Mouse (Mus musculus): ENCODE results near the gene Tubg2. TPM values are rescaled to one million over a fixed set of nuclear protein-coding genes. Genes with fewer than 3 reads are reported as not detected.
A peak's percentile ranks its signal among the peaks of the same experiment; 100 is the strongest.
"Not testable (repeated sequence)": the region's sequence is repeated elsewhere in the genome, so short reads cannot be mapped to it uniquely, and the experiment has no call there.

Tubg2 gene
- polyA plus RNA-seq, 1 experiment from 2014 or later = 0.37 TPM

GRCm38 (mm10) chr11:101160981-101161505, 5.3 kb downstream of the Tubg2 start:
- 69% methylated on average over 8 of the region's 8 CpGs for WGBS (ENCODE audit: insufficient replicate concordance)
- ATAC-seq (ENCODE audit: low read depth); H3K9me3 ChIP-seq (replicated peaks); DNase-seq; H3K36me3 ChIP-seq; H3K4me2 ChIP-seq; H3K4me3 ChIP-seq (replicated peaks); H3K27ac ChIP-seq; H3K9ac ChIP-seq: not testable (repeated sequence)
- Histone ChIP-seq H3K4me1 (replicated peaks) (peaks cover 27% of the 10 kb centered on the region), H3K27me3 (peaks cover 91% of the 10 kb centered on the region)

DNA sequence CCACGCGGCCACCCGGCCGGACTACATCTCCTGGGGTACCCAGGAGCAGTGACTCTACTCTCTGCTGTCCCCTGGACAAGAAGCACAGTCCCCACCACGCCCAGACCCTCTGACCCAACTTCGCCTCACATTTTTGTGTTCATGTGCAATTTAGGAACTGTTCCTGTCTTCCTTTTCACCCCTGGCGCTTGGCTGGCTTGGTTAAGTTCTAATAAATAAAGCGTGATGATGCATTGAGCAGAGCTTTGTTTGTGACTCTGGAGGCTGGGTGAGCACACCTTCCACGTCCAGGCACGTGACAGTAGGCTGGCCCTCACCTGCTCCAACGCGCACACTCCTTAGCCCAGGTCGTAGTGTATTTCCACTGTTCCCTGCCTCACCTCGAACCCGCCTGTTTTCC, 5.8 kb downstream of the Tubg2 start:
- Histone ChIP-seq H3K27me3 (peaks cover 91% of the 10 kb centered on the region), H3K9me3 (replicated peaks) (no peaks in the 10 kb centered on the region), H3K4me1 (replicated peaks) (peaks cover 24% of the 10 kb centered on the region), H3K4me3 (replicated peaks) (no peak overlapping the region), H3K4me2 (no peak overlapping the region), H3K9ac (no peak overlapping the region), H3K27ac (no peak overlapping the region), H3K36me3 (peaks cover 3% of the 10 kb centered on the region; the same call in 1 of the 2 replicates)
- DNase-seq (no peak), ATAC-seq (ENCODE audit: low read depth) (no peak)
- 73% methylated on average over 15 of the region's 15 CpGs for WGBS (ENCODE audit: insufficient replicate concordance)

DNA sequence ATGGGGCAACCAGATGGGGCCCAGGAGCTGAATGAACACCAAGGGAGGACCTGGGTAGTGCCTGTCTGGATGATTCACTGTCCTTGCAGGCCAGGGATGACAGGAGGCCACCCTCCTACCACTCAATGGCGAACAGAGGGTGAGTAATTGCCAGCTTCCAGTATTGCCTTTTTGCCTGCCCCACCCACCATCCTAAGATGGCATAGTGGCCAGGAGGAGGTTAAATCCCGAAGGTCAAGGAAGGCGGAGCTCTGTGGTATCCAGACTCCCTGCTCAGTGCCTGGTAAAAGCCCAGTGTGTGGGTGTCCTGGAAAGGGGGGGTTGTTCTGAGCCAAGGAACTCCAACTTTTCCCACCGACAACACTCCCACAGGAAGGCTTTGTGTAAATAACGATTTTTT, 6.6 kb downstream of the Tubg2 start:
- Histone ChIP-seq H3K9ac (no peak overlapping the region), H3K27me3 (peaks cover 93% of the 10 kb centered on the region), H3K36me3 (peaks cover 7% of the 10 kb centered on the region; the same call in 1 of the 2 replicates), H3K27ac (no peak overlapping the region), H3K4me3 (replicated peaks) (no peak overlapping the region), H3K4me1 (replicated peaks) (peaks cover 24% of the 10 kb centered on the region), H3K4me2 (no peak overlapping the region), H3K9me3 (replicated peaks) (no peaks in the 10 kb centered on the region)
- no peak for DNase-seq
- ATAC-seq (ENCODE audit: low read depth) = no peak
- WGBS (ENCODE audit: insufficient replicate concordance) = 47% methylated on average over 5 of the region's 5 CpGs

DNA sequence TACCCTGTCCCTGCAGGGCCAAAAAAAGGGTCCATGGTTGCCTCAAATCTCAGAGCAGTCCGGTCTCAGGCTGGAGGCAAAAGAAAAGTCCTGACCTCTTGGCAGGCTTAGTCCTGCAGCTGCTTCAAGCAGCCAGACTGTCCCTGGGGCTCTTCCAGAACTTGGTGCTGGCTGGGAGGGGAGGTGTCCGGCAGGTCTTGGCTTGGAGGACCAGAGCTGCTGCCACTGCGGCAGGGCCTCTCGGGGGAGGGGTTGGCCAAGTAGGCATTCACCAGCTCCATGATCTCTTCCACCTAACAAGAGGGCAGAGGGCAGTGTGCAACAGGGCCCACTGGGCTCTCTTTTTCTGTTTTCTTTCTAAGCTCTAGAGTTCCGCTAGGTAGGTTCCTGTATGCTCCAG, 7.1 kb downstream of the Tubg2 start:
- peaks cover 28% of the 10 kb centered on the region for H3K4me1 ChIP-seq (replicated peaks)
- H3K9me3 ChIP-seq (replicated peaks) = no peaks in the 10 kb centered on the region
- H3K27me3 ChIP-seq = peaks cover 93% of the 10 kb centered on the region
- WGBS (ENCODE audit: insufficient replicate concordance) = 67% methylated on average over 5 of the region's 5 CpGs
- no peak overlapping the region for H3K9ac ChIP-seq
- no peak overlapping the region for H3K27ac ChIP-seq
- ATAC-seq (ENCODE audit: low read depth) (no peak), DNase-seq (no peak)
- peaks cover 12% of the 10 kb centered on the region; the same call in 1 of the 2 replicates for H3K36me3 ChIP-seq
- no peak overlapping the region for H3K4me2 ChIP-seq
- no peak overlapping the region for H3K4me3 ChIP-seq (replicated peaks)

GRCm38 (mm10) chr11:101163476-101164350, 8.0 kb downstream of the Tubg2 start:
- no peaks in the 10 kb centered on the region for H3K9me3 ChIP-seq (replicated peaks)
- H3K27me3 ChIP-seq = peaks cover 94% of the 10 kb centered on the region
- H3K4me1 ChIP-seq (replicated peaks) = peaks cover 36% of the 10 kb centered on the region
- DNase-seq (no peak), ATAC-seq (ENCODE audit: low read depth) (no peak)
- 28% methylated on average over 49 of the region's 49 CpGs for WGBS (ENCODE audit: insufficient replicate concordance)
- H3K4me2 ChIP-seq = peak overlapping the region; percentile 49
- H3K36me3 ChIP-seq = peaks cover 13% of the 10 kb centered on the region; the same call in 1 of the 2 replicates
- H3K9ac ChIP-seq = no peak overlapping the region
- no peak overlapping the region for H3K27ac ChIP-seq
- H3K4me3 ChIP-seq (replicated peaks) = peak overlapping the region; percentile 32

DNA sequence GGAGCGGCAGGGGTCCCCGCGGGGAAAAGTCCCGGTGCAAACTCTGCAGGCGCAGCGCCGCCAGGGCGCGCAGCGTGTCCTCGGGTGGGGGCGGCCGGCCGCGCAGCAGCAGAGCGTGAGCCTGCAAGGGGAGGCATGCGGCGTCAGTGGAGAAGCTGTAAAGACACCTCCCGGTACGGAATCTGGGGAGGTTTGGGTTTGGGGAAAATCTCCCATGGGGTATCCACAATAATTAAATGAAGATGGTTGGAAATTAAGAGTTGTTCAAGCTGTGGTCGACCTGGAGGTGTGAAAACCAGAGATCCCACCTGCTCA, 8.6 kb downstream of the Tubg2 start:
- Histone ChIP-seq H3K4me3 (replicated peaks) (peak overlapping the region; percentile 32), H3K4me2 (peak overlapping the region; percentile 49), H3K36me3 (peaks cover 13% of the 10 kb centered on the region; the same call in 1 of the 2 replicates), H3K9me3 (replicated peaks) (no peaks in the 10 kb centered on the region), H3K4me1 (replicated peaks) (peaks cover 41% of the 10 kb centered on the region), H3K27me3 (peaks cover 94% of the 10 kb centered on the region), H3K27ac (no peak overlapping the region), H3K9ac (no peak overlapping the region)
- ATAC-seq (ENCODE audit: low read depth) = no peak
- 25% methylated on average over 21 of the region's 21 CpGs for WGBS (ENCODE audit: insufficient replicate concordance)
- no peak for DNase-seq

DNA sequence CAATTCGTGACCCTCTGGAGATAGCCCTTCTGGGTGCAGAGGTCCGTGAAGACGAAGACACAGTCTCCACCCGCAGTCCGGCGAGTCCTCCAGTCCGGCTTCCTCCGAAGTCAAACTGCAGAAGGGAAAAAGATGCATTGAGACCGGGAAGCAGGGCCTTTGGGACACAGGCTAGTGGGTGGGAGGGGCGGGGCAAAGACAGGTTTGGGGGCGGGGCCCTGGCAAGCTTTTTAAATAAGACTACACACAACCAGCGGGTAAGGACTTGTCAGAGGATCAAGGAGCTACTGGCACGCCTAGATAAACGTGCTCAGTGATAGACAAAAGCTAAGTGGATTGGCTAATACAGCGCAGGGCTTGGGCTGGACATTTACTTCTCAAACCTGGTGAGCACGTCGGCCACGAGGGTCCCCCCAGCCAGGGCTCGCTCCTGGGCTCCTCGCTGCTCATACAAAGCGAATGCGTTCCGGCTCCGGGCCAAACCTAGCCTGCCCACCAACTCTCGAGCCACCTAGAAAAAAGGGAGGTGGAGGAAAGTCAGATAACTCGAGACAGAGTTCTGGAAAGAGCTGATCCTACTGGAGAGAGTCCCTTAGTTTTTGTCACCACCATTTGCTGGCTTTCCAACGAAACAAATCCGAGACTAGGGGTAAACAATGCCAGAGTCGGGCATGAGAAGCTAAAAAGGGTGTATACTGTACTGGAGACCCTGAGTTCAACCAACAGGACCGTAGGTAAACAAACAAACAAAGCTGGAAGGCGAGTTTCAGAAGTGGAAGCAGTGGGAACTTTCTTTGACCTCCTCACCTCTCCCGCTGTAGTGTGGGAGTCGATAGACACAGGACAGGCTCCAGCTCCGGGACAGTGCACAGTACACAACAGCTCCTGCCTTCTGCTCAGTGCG, 9.2 kb downstream of the Tubg2 start:
- Histone ChIP-seq H3K36me3 (peaks cover 13% of the 10 kb centered on the region; the same call in 1 of the 2 replicates), H3K4me3 (replicated peaks) (peak overlapping the region; percentile 32), H3K27ac (no peak overlapping the region), H3K27me3 (peaks cover 96% of the 10 kb centered on the region), H3K9ac (no peak overlapping the region), H3K9me3 (replicated peaks) (no peaks in the 10 kb centered on the region), H3K4me1 (replicated peaks) (peaks cover 48% of the 10 kb centered on the region), H3K4me2 (peak overlapping the region; percentile 49; the same call in 1 of the 2 replicates)
- ATAC-seq (ENCODE audit: low read depth) = peak; percentile 42; the same call in 1 of the 2 replicates
- 17% methylated on average over 35 of the region's 35 CpGs for WGBS (ENCODE audit: insufficient replicate concordance)
- no peak for DNase-seq

DNA sequence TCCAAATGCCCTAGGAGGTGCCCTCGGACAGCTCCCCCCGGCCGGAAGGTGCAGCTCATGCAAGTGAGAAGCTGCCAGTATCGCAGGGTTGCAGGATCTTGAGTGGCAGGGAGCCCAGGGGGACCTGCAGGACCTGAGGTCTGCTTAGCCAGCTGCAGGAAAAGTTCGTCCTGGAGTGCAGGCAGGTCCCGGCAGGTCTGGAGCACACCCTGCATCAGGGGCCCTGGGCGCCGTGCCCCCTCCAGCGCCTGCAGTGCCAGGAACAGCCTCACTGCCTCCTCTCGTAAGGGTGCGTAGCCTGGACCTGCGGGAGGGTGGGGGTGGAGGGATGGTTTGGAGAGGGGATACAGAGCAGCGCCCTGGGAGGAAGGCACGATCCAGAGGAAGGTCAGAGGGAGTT, 10.7 kb downstream of the Tubg2 start:
- Histone ChIP-seq H3K36me3 (peaks cover 13% of the 10 kb centered on the region; the same call in 1 of the 2 replicates), H3K27me3 (peaks cover 100% of the 10 kb centered on the region), H3K9me3 (replicated peaks) (no peaks in the 10 kb centered on the region), H3K4me2 (no peak overlapping the region), H3K4me1 (replicated peaks) (peaks cover 60% of the 10 kb centered on the region), H3K27ac (no peak overlapping the region), H3K9ac (no peak overlapping the region), H3K4me3 (replicated peaks) (no peak overlapping the region)
- 51% methylated on average over 14 of the region's 14 CpGs for WGBS (ENCODE audit: insufficient replicate concordance)
- DNase-seq (no peak), ATAC-seq (ENCODE audit: low read depth) (no peak)

DNA sequence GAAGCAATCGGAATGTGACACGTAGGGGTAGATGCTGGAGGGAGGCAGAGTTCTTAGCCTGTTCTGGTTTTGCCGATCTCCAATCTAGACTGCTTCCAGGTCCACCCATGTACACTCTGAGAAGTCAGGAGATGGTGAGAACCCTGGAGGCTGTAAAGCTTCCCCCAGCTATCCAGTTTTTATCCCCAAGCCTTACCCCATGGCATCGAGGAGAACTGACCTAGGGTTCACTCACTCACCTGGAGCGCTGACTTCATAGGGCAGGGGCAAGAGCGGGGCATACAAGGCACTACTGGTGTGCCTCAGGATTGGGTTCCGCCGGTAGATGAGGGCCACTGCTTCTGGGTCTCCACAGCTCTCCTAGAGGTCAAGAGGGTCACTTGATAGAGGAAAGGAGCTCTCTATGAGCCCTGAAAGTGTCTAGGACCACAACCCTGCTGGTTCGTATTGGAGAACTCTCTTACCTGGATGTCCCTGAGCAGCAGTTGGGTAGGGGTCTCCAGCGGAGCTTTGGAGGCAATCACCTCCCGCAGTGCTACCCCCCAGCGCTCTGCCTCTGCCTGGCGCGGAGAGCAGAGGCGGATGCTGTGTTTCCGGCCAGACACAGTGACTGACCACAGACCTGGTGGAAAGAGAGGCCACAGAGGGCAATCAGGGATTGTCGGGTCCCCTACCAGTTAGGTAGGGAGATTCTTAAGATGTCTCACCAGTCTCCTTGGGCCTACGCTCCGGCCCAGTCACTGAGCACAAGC, 11.7 kb downstream of the Tubg2 start:
- Histone ChIP-seq H3K4me3 (replicated peaks) (no peak overlapping the region), H3K36me3 (peaks cover 13% of the 10 kb centered on the region; the same call in 1 of the 2 replicates), H3K27ac (no peak overlapping the region), H3K4me2 (no peak overlapping the region), H3K9me3 (replicated peaks) (no peaks in the 10 kb centered on the region), H3K9ac (no peak overlapping the region), H3K27me3 (peaks cover 100% of the 10 kb centered on the region), H3K4me1 (replicated peaks) (peaks cover 69% of the 10 kb centered on the region)
- WGBS (ENCODE audit: insufficient replicate concordance) = 32% methylated on average over 19 of the region's 19 CpGs
- no peak for DNase-seq
- ATAC-seq (ENCODE audit: low read depth) = no peak

GRCm38 (mm10) chr11:101167963-101168300, 12.2 kb downstream of the Tubg2 start:
- WGBS (ENCODE audit: insufficient replicate concordance) = 18% methylated on average over 8 of the region's 8 CpGs
- DNase-seq (no peak), ATAC-seq (ENCODE audit: low read depth) (no peak)
- H3K4me3 ChIP-seq (replicated peaks) = no peak overlapping the region
- H3K9ac ChIP-seq = no peak overlapping the region
- H3K27ac ChIP-seq = no peak overlapping the region
- no peaks in the 10 kb centered on the region for H3K9me3 ChIP-seq (replicated peaks)
- peaks cover 13% of the 10 kb centered on the region; the same call in 1 of the 2 replicates for H3K36me3 ChIP-seq
- H3K4me1 ChIP-seq (replicated peaks) = peaks cover 70% of the 10 kb centered on the region
- H3K4me2 ChIP-seq = no peak overlapping the region
- H3K27me3 ChIP-seq = peaks cover 100% of the 10 kb centered on the region

Measured in liver, embryonic 13.5 days (tissue).